Mouse (Mus musculus): Measurements from ENCODE around the gene Shmt2.
A peak's percentile ranks its signal among the peaks of the same experiment; 100 is the strongest.

Gene Shmt2

GRCm38 (mm10) chr10:127512307-127512666 is 10.0 kb downstream of the Shmt2 start:
- peak; percentile 29; the same call in 1 of the 2 replicates for ATAC-seq (ENCODE audit: low TSS enrichment)

GRCm38 (mm10) chr10:127511634-127512306 is 10.5 kb downstream of the Shmt2 start:
- peak; percentile 5; the same call in 1 of the 2 replicates for ATAC-seq (ENCODE audit: low TSS enrichment)

- no peak for ATAC-seq (ENCODE audit: low TSS enrichment)
Measured at GRCm38 (mm10) chr10:127510895-127511617, 11.2 kb downstream of the Shmt2 start.

- no peak for ATAC-seq (ENCODE audit: low TSS enrichment)
Measured at GRCm38 (mm10) chr10:127509837-127510701, 12.2 kb downstream of the Shmt2 start.

- ATAC-seq (ENCODE audit: low TSS enrichment) = no peak
Measured at GRCm38 (mm10) chr10:127509051-127509836, 13.0 kb downstream of the Shmt2 start.

GRCm38 (mm10) chr10:127508239-127508638 is 14.0 kb downstream of the Shmt2 start:
- no peak for ATAC-seq (ENCODE audit: low TSS enrichment)

GRCm38 (mm10) chr10:127500894-127501893 is 21.1 kb downstream of the Shmt2 start, which contains the start of gene Stac3:
Gene Stac3 (plus strand): TSS chr10:127501686.
- ATAC-seq (ENCODE audit: low TSS enrichment) = no peak

- ATAC-seq (ENCODE audit: low TSS enrichment) = peak; percentile 71
Measured at GRCm38 (mm10) chr10:127500042-127500441, 22.2 kb downstream of the Shmt2 start.

GRCm38 (mm10) chr10:127499516-127499915 is 22.7 kb downstream of the Shmt2 start:
- no peak for ATAC-seq (ENCODE audit: low TSS enrichment)

GRCm38 (mm10) chr10:127496156-127496555 is 26.1 kb downstream of the Shmt2 start:
- no peak for ATAC-seq (ENCODE audit: low TSS enrichment)

GRCm38 (mm10) chr10:127492118-127492517 is 30.1 kb downstream of the Shmt2 start:
- no peak for ATAC-seq (ENCODE audit: low TSS enrichment)

GRCm38 (mm10) chr10:127491128-127491512 is 31.1 kb downstream of the Shmt2 start:
- peak; percentile 47 for ATAC-seq (ENCODE audit: low TSS enrichment)

- peak; percentile 42; the same call in 1 of the 2 replicates for ATAC-seq (ENCODE audit: low TSS enrichment)
Measured at GRCm38 (mm10) chr10:127490160-127491127, 31.8 kb downstream of the Shmt2 start.

- ATAC-seq (ENCODE audit: low TSS enrichment) = no peak
Measured at GRCm38 (mm10) chr10:127488856-127489255, 33.4 kb downstream of the Shmt2 start.

GRCm38 (mm10) chr10:127485235-127485634 is 37.0 kb downstream of the Shmt2 start:
- no peak for ATAC-seq (ENCODE audit: low TSS enrichment)

- ATAC-seq (ENCODE audit: low TSS enrichment) = peak; percentile 85
Measured at GRCm38 (mm10) chr10:127480833-127481813, 41.1 kb downstream of the Shmt2 start.

GRCm38 (mm10) chr10:127479131-127479530 is 43.1 kb downstream of the Shmt2 start:
- peak; percentile 38; the same call in 1 of the 2 replicates for ATAC-seq (ENCODE audit: low TSS enrichment)

GRCm38 (mm10) chr10:127477301-127477700 is 44.9 kb downstream of the Shmt2 start:
- no peak for ATAC-seq (ENCODE audit: low TSS enrichment)
